Mouse (Mus musculus) splenic B cell, adult 2 months (primary cell): ENCODE measurements around the gene Grk5.
A peak's percentile ranks its signal among the peaks of the same experiment; 100 is the strongest.

ENCODE experiments used
- DNase-seq: peaks from one replicate; pipeline ENCODE4 v3.0.0-alpha.2; 2011; ENCODE audit warnings: low read depth, low spot score
- H3K27me3 ChIP-seq: 2 replicates; pipeline ENCODE4 v1.6.1; 2012; ENCODE audit warnings: mild to moderate bottlenecking, low read length, moderate library complexity, mixed read lengths; ENCODE audit not compliant: control insufficient read depth, poor library complexity, insufficient read depth, severe bottlenecking
- H3K36me3 ChIP-seq: 2 replicates; pipeline ENCODE4 v1.6.1; 2012; ENCODE audit warnings: mild to moderate bottlenecking, low read length, moderate library complexity, mixed read lengths; ENCODE audit not compliant: control insufficient read depth, poor library complexity, insufficient read depth, severe bottlenecking

Grk5 gene

GRCm38 (mm10) chr19:61048646-61049045 lies 159.1 kb downstream of the Grk5 start:
- DNase-seq, result no peak
- no peaks in the 10 kb centered on the region for H3K27me3 ChIP-seq
- H3K36me3 ChIP-seq, result no peaks in the 10 kb centered on the region

- no peak for DNase-seq
- no peaks in the 10 kb centered on the region for H3K27me3 ChIP-seq
- H3K36me3 ChIP-seq, result no peaks in the 10 kb centered on the region
Measured at GRCm38 (mm10) chr19:61049413-61049812, 159.9 kb downstream of the Grk5 start.

GRCm38 (mm10) chr19:61051151-61051550 lies 161.6 kb downstream of the Grk5 start:
- no peak for DNase-seq
- no peaks in the 10 kb centered on the region for H3K36me3 ChIP-seq
- H3K27me3 ChIP-seq, result no peaks in the 10 kb centered on the region

- Histone ChIP-seq H3K27me3 (no peaks in the 10 kb centered on the region), H3K36me3 (no peaks in the 10 kb centered on the region)
- no peak for DNase-seq
Measured at GRCm38 (mm10) chr19:61052008-61052407, 162.5 kb downstream of the Grk5 start.

GRCm38 (mm10) chr19:61052786-61053185 lies 163.2 kb downstream of the Grk5 start:
- no peak for DNase-seq
- Histone ChIP-seq H3K36me3 (no peaks in the 10 kb centered on the region), H3K27me3 (no peaks in the 10 kb centered on the region)

- no peaks in the 10 kb centered on the region for H3K36me3 ChIP-seq
- peak; percentile 72 for DNase-seq
- H3K27me3 ChIP-seq, result no peaks in the 10 kb centered on the region
Measured at GRCm38 (mm10) chr19:61056783-61057410, 167.3 kb downstream of the Grk5 start.

GRCm38 (mm10) chr19:61057581-61057980 lies 168.0 kb downstream of the Grk5 start:
- DNase-seq, result no peak
- Histone ChIP-seq H3K36me3 (no peaks in the 10 kb centered on the region), H3K27me3 (no peaks in the 10 kb centered on the region)

GRCm38 (mm10) chr19:61064386-61064785 lies 174.8 kb downstream of the Grk5 start:
- DNase-seq, result no peak
- Histone ChIP-seq H3K27me3 (no peaks in the 10 kb centered on the region), H3K36me3 (no peaks in the 10 kb centered on the region)

GRCm38 (mm10) chr19:61065011-61065410 lies 175.5 kb downstream of the Grk5 start:
- no peaks in the 10 kb centered on the region for H3K36me3 ChIP-seq
- no peak for DNase-seq

GRCm38 (mm10) chr19:61078622-61079021 lies 189.1 kb downstream of the Grk5 start:
- DNase-seq, result no peak
- H3K36me3 ChIP-seq, result no peaks in the 10 kb centered on the region
- H3K27me3 ChIP-seq, result no peaks in the 10 kb centered on the region

More at GRCm38 (mm10) chr19:61065011-61065410, 175.5 kb downstream of the Grk5 start:
- no peaks in the 10 kb centered on the region for H3K27me3 ChIP-seq

GRCm38 (mm10) chr19:61080251-61080749 lies 190.8 kb downstream of the Grk5 start:
- DNase-seq, result no peak
- H3K27me3 ChIP-seq, result no peaks in the 10 kb centered on the region
- no peaks in the 10 kb centered on the region for H3K36me3 ChIP-seq

GRCm38 (mm10) chr19:61083006-61083405 lies 193.5 kb downstream of the Grk5 start:
- H3K27me3 ChIP-seq, result no peaks in the 10 kb centered on the region
- H3K36me3 ChIP-seq, result no peaks in the 10 kb centered on the region
- no peak for DNase-seq

GRCm38 (mm10) chr19:61084149-61084940 lies 194.8 kb downstream of the Grk5 start:
- H3K36me3 ChIP-seq, result no peaks in the 10 kb centered on the region
- DNase-seq, result peak; percentile 93
- H3K27me3 ChIP-seq, result no peaks in the 10 kb centered on the region

- Histone ChIP-seq H3K36me3 (no peaks in the 10 kb centered on the region), H3K27me3 (no peaks in the 10 kb centered on the region)
- DNase-seq, result no peak
Measured at GRCm38 (mm10) chr19:61085217-61085616, 195.7 kb downstream of the Grk5 start.

- no peak for DNase-seq
- Histone ChIP-seq H3K27me3 (no peaks in the 10 kb centered on the region), H3K36me3 (no peaks in the 10 kb centered on the region)
Measured at GRCm38 (mm10) chr19:61087781-61088180, 198.2 kb downstream of the Grk5 start.
